ENCODE assay signal across 8 mouse cellular contexts in genomic region chr2:116838538-116839197, GRCm38 (mm10). TPM values are rescaled to one million over a fixed set of nuclear protein-coding genes. Genes with fewer than 3 reads are reported as not detected.
A peak's percentile ranks its signal among the peaks of the same experiment; 100 is the strongest.
DNase-seq lines count a peak whose midpoint lies in the region; ATAC-seq and TF ChIP-seq lines count a peak whose summit lies in the region.

No protein-coding gene starts in this region.

- no peak overlapping the region for H3ac ChIP-seq in myocyte (ENCODE audit: control insufficient read depth, insufficient read length)

- H3K36me3 ChIP-seq in embryonic facial prominence, embryonic 11.5 days (replicated peaks; ENCODE audit: control insufficient read depth, insufficient read depth, low read depth, low read length), result no peaks in the 10 kb centered on the region
- H3K36me3 ChIP-seq in hindbrain, embryonic 11.5 days (ENCODE audit: control insufficient read depth, insufficient read depth, low read length), result no peaks in the 10 kb centered on the region
- no peaks in the 10 kb centered on the region for H3K36me3 ChIP-seq in myocyte (ENCODE audit: control insufficient read depth, insufficient read depth)

- no peak for ATAC-seq in embryonic facial prominence, embryonic 11.5 days (replicated peaks; ENCODE audit: insufficient number of reproducible peaks, low FRiP score, low TSS enrichment, low read depth)
- peak; percentile 30; the same call in 1 of the 2 replicates for ATAC-seq in hindbrain, embryonic 11.5 days (ENCODE audit: low FRiP score)
- no peak for ATAC-seq in erythroblast, adult 5-6 weeks (replicated peaks; ENCODE audit: low FRiP score, poor library complexity, severe bottlenecking)

- peak; percentile 5 for DNase-seq in cerebellum, adult 8-10 months
- no peak for DNase-seq in cerebellum, adult 11 months
- peak; percentile 57 for DNase-seq in MN1 (ENCODE audit: low spot score)
- peak; percentile 80 for DNase-seq in embryonic facial prominence, embryonic 11.5 days (ENCODE audit: low spot score)
- DNase-seq in hindbrain, embryonic 11.5 days (ENCODE audit: low spot score), result peak; percentile 66
- DNase-seq in left cerebral cortex, postnatal 10 days (ENCODE audit: extremely low spot score in 1 of 2, low spot score in 2 of 2), result peak; percentile 23 to 31

- H3K79me2 ChIP-seq in myocyte (ENCODE audit: control insufficient read depth, insufficient read depth), result no peaks in the 10 kb centered on the region

- no peak overlapping the region for H3K4me3 ChIP-seq in embryonic facial prominence, embryonic 11.5 days (ENCODE audit: low read depth, low read length)
- H3K4me3 ChIP-seq in hindbrain, embryonic 11.5 days (ENCODE audit: low read depth, low read length), result no peak overlapping the region
- H3K4me3 ChIP-seq in myocyte, result no peak overlapping the region

- no peak overlapping the region for H3K4me2 ChIP-seq in embryonic facial prominence, embryonic 11.5 days (ENCODE audit: low read depth, low read length)
- no peak overlapping the region for H3K4me2 ChIP-seq in hindbrain, embryonic 11.5 days (replicated peaks; ENCODE audit: low read depth, low read length)
- peak overlapping the region; percentile 25 for H3K4me2 ChIP-seq in myocyte (ENCODE audit: low read depth)

- H3K9me3 ChIP-seq in embryonic facial prominence, embryonic 11.5 days (replicated peaks; ENCODE audit: control insufficient read depth, low read length), result no peaks in the 10 kb centered on the region
- no peaks in the 10 kb centered on the region for H3K9me3 ChIP-seq in hindbrain, embryonic 11.5 days (ENCODE audit: control insufficient read depth, low read length)

- H3K9ac ChIP-seq in embryonic facial prominence, embryonic 11.5 days (replicated peaks; ENCODE audit: low read length), result no peak overlapping the region
- no peak overlapping the region for H3K9ac ChIP-seq in hindbrain, embryonic 11.5 days (ENCODE audit: low read depth, low read length)

- H3K27me3 ChIP-seq in embryonic facial prominence, embryonic 11.5 days (ENCODE audit: control insufficient read depth, insufficient read depth, low read length), result no peaks in the 10 kb centered on the region
- H3K27me3 ChIP-seq in hindbrain, embryonic 11.5 days (ENCODE audit: control insufficient read depth, insufficient read depth, low read length), result no peaks in the 10 kb centered on the region
- H3K27me3 ChIP-seq in myocyte (ENCODE audit: control insufficient read depth, insufficient read depth, insufficient read length), result no peaks in the 10 kb centered on the region

- intact Hi-C loops in left cerebral cortex, postnatal 10 days (cut with DNase I), result no loop called here

- 41% methylated on average over 8 of the region's 8 CpGs for WGBS in embryonic facial prominence, embryonic 11.5 days
- 43% methylated on average over 8 of the region's 8 CpGs for WGBS in hindbrain, embryonic 11.5 days

- TF ChIP-seq POLR2A in myocyte (IDR thresholded peaks at IDR 0.05; ENCODE audit: insufficient read length, low read depth), result no peak

- no peak overlapping the region for H3K27ac ChIP-seq in embryonic facial prominence, embryonic 11.5 days (replicated peaks; ENCODE audit: low read depth, low read length)
- H3K27ac ChIP-seq in hindbrain, embryonic 11.5 days (ENCODE audit: low read depth, low read length), result no peak overlapping the region

- no peaks in the 10 kb centered on the region for H3K4me1 ChIP-seq in embryonic facial prominence, embryonic 11.5 days (ENCODE audit: control insufficient read depth, insufficient read depth, low read length)
- no peaks in the 10 kb centered on the region for H3K4me1 ChIP-seq in hindbrain, embryonic 11.5 days (replicated peaks; ENCODE audit: control insufficient read depth, insufficient read depth, low read length)

TF ChIP-seq in myocyte, 11 proteins besides CTCF, POLR2A, EP300 and RAD21:
- TF ChIP-seq MYOG (IDR thresholded peaks at IDR 0.05; ENCODE audit: control insufficient read depth in 1 of 3, insufficient read depth in 1 of 3, insufficient read length in 2 of 3, low read depth in 2 of 3) (no peak), POLR2AphosphoS2 (IDR thresholded peaks at IDR 0.05; ENCODE audit: insufficient read length, low read depth) (no peak), E2F4 (IDR thresholded peaks at IDR 0.05; ENCODE audit: insufficient read depth) (no peak), MAX (IDR thresholded peaks at IDR 0.05; ENCODE audit: low read depth) (no peak), SRF (IDR thresholded peaks at IDR 0.05; ENCODE audit: control insufficient read depth, insufficient read length, low read depth) (no peak), MYOD1 (IDR thresholded peaks at IDR 0.05; ENCODE audit: control insufficient read depth in 1 of 3, insufficient read length in 2 of 3, low read depth in 2 of 3) (no peak), USF1 (IDR thresholded peaks at IDR 0.05; ENCODE audit: low read depth) (no peak), REST (IDR thresholded peaks at IDR 0.05; ENCODE audit: insufficient read depth, insufficient read length) (no peak), TCF12 (IDR thresholded peaks at IDR 0.05; ENCODE audit: insufficient read depth, poor library complexity, severe bottlenecking) (no peak), CEBPB (IDR thresholded peaks at IDR 0.05; ENCODE audit: insufficient read depth, poor library complexity, severe bottlenecking) (no peak), TCF3 (IDR thresholded peaks at IDR 0.05; ENCODE audit: insufficient read length, low read depth) (no peak)

RNA-seq across cellular contexts. Expression of gene Tmco5, which starts 39.8 kb away (rescaled TPM):
- polyA plus RNA-seq in embryonic facial prominence, embryonic 11.5 days (2014; fragmentation: Nextera tagmentation; extraction: Ambion mirVana), result not detected in 2 replicates
- not detected in 2 replicates for polyA plus RNA-seq in hindbrain, embryonic 11.5 days (2014; fragmentation: Nextera tagmentation; extraction: Ambion mirVana)
- total RNA-seq in left cerebral cortex, postnatal 10 days (2021), result 1 to 10 TPM; 2.3 to 2.7 TPM
- polyA plus RNA-seq in myocyte (2012; fragmentation: generic; extraction: Trizol), result not detected
- total RNA-seq in erythroblast, adult 5-6 weeks (2015; ENCODE audit: low replicate concordance), result not detected in 2 replicates
- total RNA-seq in erythroblast, adult 5-6 weeks (2017; ENCODE audit: low replicate concordance), result not detected in 2 replicates
